Mouse (Mus musculus): ENCODE data around the gene Btbd35f25.
"Not testable (repeated sequence)": the region's sequence is repeated elsewhere in the genome, so short reads cannot be mapped to it uniquely, and the experiment has no call there.

Btbd35f25 gene

DNA sequence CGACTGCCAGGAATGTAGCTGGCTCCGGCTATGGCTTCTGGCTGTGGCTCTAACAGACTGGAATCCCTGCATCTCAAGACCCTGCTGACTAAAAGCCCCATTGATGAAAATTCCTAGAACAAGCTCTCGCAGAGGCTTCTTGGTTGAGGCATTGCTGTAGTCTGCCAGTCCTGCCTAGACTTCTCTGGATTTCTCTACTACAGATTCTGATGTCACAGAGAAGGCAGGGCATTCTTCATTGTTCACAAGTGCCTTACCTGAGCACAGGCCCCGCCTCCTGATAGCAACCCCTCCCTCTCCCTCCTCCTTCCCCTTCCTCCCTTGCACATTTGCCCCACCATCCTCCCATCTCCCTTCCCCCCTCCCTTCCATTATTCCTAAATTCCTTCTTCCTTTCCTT, at the start of gene Btbd35f25:
TSS of gene Btbd35f25 (minus strand) at position 101 of the 400 bp plus-strand sequence.
- DNase-seq (ENCODE audit: low read depth) = not testable (repeated sequence)

DNA sequence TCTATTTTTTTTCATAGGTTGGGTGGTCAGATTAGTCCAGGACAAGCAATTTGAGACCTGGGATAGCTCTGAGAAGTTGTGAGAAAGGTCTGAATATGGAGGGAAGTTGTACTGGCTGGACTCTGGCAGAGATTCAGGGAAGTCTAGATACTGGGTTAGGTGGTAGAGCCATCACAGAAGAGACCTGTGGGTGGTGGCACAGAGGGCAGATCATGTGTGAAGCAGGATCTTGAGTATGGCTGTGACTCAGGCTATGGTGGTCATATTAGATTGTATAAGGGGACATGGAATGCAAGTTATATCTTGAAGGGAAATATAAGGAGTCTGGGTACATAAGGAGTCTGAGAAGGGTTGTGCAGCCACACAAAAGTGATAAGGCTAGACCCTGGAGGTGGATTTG, 49.3 kb upstream of the Btbd35f25 start:
- DNase-seq (ENCODE audit: low read depth) = no peak

DNA sequence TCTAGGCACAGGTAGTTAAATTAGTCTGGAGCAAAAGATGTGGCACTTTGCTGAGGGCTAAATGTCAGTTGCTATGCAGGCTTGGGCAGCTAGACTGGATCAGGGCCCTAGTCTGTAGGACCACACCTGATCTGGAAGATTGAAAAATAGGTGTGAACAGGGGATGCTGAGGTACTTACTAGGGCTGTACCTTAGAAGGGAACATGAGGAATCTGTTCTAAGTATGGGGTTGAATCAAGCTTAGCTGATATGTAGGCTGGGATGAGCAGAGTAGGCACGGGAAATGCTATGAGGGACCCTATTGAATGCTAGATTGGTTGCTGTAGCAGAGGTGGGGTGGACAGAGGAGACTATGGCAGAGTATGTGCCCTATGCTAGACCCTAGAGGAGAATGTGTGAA, 47.0 kb upstream of the Btbd35f25 start:
- DNase-seq (ENCODE audit: low read depth) = no peak

- DNase-seq (ENCODE audit: low read depth) = no peak
Observed at GRCm38 (mm10) chrX:31745079-31745478, 28.1 kb upstream of the Btbd35f25 start.

DNA sequence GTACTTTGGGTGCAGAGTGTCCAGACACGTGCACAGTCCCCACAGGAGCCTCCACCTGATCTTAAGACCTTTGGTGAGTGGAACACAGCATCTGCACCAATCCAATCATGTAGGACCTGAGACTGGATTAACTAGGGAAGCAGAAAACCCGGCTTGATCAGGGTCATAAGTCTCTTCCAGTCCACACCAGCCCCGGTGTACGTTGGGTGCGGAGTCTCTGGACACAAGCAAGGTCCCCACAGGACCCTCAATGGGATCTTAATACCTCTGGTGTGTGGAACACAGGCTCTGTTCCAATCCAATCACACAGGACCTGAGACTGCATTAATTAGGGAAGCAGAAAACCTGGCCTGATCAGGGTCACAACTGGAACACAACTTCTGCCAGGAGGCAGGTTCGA, 20.0 kb upstream of the Btbd35f25 start:
- no peak for DNase-seq (ENCODE audit: low read depth)

All from induced T-regulatory cell, adult 2 months (primary cell).